Mouse (Mus musculus) embryonic facial prominence, embryonic 13.5 days (tissue): ENCODE results near the gene Gm13090. TPM values are rescaled to one million over a fixed set of nuclear protein-coding genes. Genes with fewer than 3 reads are reported as not detected.

Experiments
- ATAC-seq: fragments of 200-750 bp; cut with Nextera tagmentation; 2 replicates; pipeline ENCODE4 v1.8.0; 2017; ENCODE audit warnings: low read depth; ENCODE audit not compliant: insufficient number of reproducible peaks, insufficient read depth, low FRiP score, low TSS enrichment
- H3K27ac ChIP-seq: fragments of 300-500 bp; sonication (generic); 2 replicates; pipeline ENCODE4 v1.5.1; 2015; ENCODE audit warnings: moderate library complexity, mild to moderate bottlenecking, inconsistent platforms
- H3K27me3 ChIP-seq: fragments of 300-500 bp; sonication (generic); 2 replicates; pipeline ENCODE4 v1.6.1; 2015; ENCODE audit warnings: mild to moderate bottlenecking, inconsistent platforms
- H3K36me3 ChIP-seq: fragments of 300-500 bp; sonication (generic); 2 replicates; pipeline ENCODE4 v1.6.1; 2015; ENCODE audit warnings: mild to moderate bottlenecking, inconsistent platforms
- H3K4me1 ChIP-seq: fragments of 300-500 bp; sonication (generic); 2 replicates; pipeline ENCODE4 v1.6.1; 2015; ENCODE audit warnings: inconsistent platforms
- H3K4me2 ChIP-seq: fragments of 300-500 bp; sonication (generic); 2 replicates; pipeline ENCODE4 v1.6.1; 2015; ENCODE audit warnings: moderate library complexity, mild to moderate bottlenecking, inconsistent platforms
- H3K4me3 ChIP-seq: fragments of 300-500 bp; sonication (generic); 2 replicates; pipeline ENCODE4 v1.5.1; 2015; ENCODE audit warnings: mild to moderate bottlenecking, inconsistent platforms
- H3K9ac ChIP-seq: fragments of 300-500 bp; sonication (generic); 2 replicates; pipeline ENCODE4 v1.6.1; 2015; ENCODE audit warnings: mild to moderate bottlenecking, inconsistent platforms
- H3K9me3 ChIP-seq: fragments of 300-500 bp; sonication (generic); 2 replicates; pipeline ENCODE4 v1.6.1; 2016; ENCODE audit warnings: inconsistent platforms
- WGBS: fragments of 180-500 bp; shearing (Covaris S2); methylation state at CpG from one replicate; pipeline ENCODE4 v1.1.7; 2015; ENCODE audit warnings: mixed read lengths; 5-methylcytosine and 5-hydroxymethylcytosine counted together
- polyA plus RNA-seq: library from polyadenylated mRNA; unstranded; fragments of >200 nt; fragmentation: Nextera tagmentation; extraction: Ambion mirVana; gene quantifications from 2 replicates; pipeline ENCODE4 v1.2.1, GENCODE M21; 2015

Gene Gm13090
- polyA plus RNA-seq, 1 experiment from 2014 or later: not detected

DNA sequence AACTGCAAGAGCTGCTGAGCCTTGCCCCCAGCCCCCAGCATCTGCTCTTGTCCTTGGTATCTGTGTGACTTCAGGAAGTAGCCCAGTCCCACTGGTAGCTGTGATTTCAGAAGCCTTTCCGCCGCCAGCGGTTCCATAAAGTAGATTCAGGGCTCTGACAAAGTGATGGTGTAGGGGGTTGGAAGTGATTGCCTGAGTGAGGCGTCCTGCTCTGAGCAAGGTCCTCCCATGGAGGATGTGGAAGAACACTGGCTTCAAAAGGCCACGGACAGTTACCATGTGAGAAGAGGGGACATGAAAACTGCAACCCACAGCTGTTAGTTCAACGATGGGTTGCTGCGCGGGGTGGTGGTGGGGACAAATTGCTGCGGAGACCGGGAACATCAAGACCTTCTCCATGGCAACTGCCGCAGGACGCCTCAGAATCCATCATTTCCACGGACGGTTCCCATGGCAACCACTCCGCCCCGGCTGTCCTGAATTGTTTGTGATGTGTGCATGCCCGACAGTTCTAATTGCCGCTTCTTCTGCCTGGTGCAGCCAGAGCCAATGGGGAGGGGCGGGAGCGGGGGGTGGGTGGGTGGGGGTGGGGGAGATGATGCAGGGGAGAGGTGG, 51.1 kb downstream of the Gm13090 start:
- Histone ChIP-seq H3K4me3 (no peak overlapping the region), H3K4me1 (peaks cover 34% of the 10 kb centered on the region), H3K9ac (no peak overlapping the region), H3K36me3 (no peaks in the 10 kb centered on the region), H3K9me3 (peaks cover 7% of the 10 kb centered on the region; the same call in 1 of the 2 replicates), H3K27me3 (peaks cover 32% of the 10 kb centered on the region), H3K27ac (no peak overlapping the region), H3K4me2 (peak overlapping the region; percentile 27)
- no peak for ATAC-seq
- WGBS: 9% methylated on average over 19 of the region's 20 CpGs

Other genes starting within 250 kb of the Gm13090 start
- 23.1 and 25.8 TPM in 2 replicates for gene Errfi1, start 235.7 kb upstream of the Gm13090 start, polyA plus RNA-seq
- 449 and 477 TPM in 2 replicates for gene Park7, start 175.1 kb upstream of the Gm13090 start, polyA plus RNA-seq
- gene Tnfrsf9, start 175.0 kb upstream of the Gm13090 start, polyA plus RNA-seq: 0.39 and 0.51 TPM in 2 replicates
- not detected in 2 replicates for gene Uts2, start 92.5 kb upstream of the Gm13090 start, polyA plus RNA-seq
- gene Per3, start 44.9 kb upstream of the Gm13090 start, polyA plus RNA-seq: 7.9 and 8.3 TPM in 2 replicates
- gene Vamp3, start 31.6 kb upstream of the Gm13090 start, polyA plus RNA-seq: 115 and 120 TPM in 2 replicates